Mouse (Mus musculus) G1E (cell line): ENCODE data around the gene Klf7. TPM values are rescaled to one million over a fixed set of nuclear protein-coding genes. Genes with fewer than 3 reads are reported as not detected.

ENCODE experiments used
- ATAC-seq: 2 replicates; pipeline ENCODE4 v1.8.0; 2016; ENCODE audit warnings: mild to moderate bottlenecking; ENCODE audit not compliant: insufficient number of reproducible peaks, poor library complexity, low FRiP score, severe bottlenecking; ENCODE audit errors: extremely low read depth
- DNase-seq: peaks from one replicate; pipeline ENCODE4 v3.0.0; 2012; ENCODE audit warnings: low spot score
- H3K27me3 ChIP-seq: 2 replicates; pipeline ENCODE4 v1.6.1; 2012; ENCODE audit warnings: mild to moderate bottlenecking, low read length, inconsistent platforms; ENCODE audit not compliant: insufficient read depth
- H3K36me3 ChIP-seq: replicated peaks from 2 replicates; pipeline ENCODE3; 2012; ENCODE audit warnings: mild to moderate bottlenecking, inconsistent platforms
- H3K4me1 ChIP-seq: 2 replicates; pipeline ENCODE4 v1.6.1; 2012; ENCODE audit warnings: low read depth, low read length, inconsistent platforms, mixed read lengths; ENCODE audit not compliant: insufficient read depth
- H3K4me3 ChIP-seq: 2 replicates; pipeline ENCODE4 v1.5.1; 2012; ENCODE audit warnings: low read depth, mild to moderate bottlenecking, inconsistent platforms, low read length, moderate library complexity, mixed read lengths
- H3K9me3 ChIP-seq: replicated peaks from 2 replicates; pipeline ENCODE4 v1.6.1; 2012; ENCODE audit warnings: inconsistent platforms
- CTCF ChIP-seq: IDR thresholded peaks from 2 replicates; pipeline ENCODE4 v1.5.1; 2012; ENCODE audit warnings: low read depth, low read length, inconsistent platforms, mixed read lengths
- GATA1 ChIP-seq: IDR thresholded peaks from 2 replicates; pipeline ENCODE4 v1.6.1; 2012; ENCODE audit warnings: borderline replicate concordance, low read length, inconsistent platforms, mixed read lengths
- GATA2 ChIP-seq: IDR thresholded peaks from 2 replicates; pipeline ENCODE4 v1.6.1; 2012; ENCODE audit warnings: low read depth, low read length, inconsistent platforms, borderline replicate concordance
- POLR2AphosphoS5 ChIP-seq: IDR thresholded peaks from 2 replicates; pipeline ENCODE4 v1.6.1; 2012; ENCODE audit warnings: low read depth, low read length, inconsistent platforms; ENCODE audit not compliant: insufficient replicate concordance
- TAL1 ChIP-seq: conservative IDR thresholded peaks from 2 replicates; pipeline ENCODE4 v1.6.1; 2012; ENCODE audit warnings: low read depth, low read length, inconsistent platforms, mixed read lengths
- polyA plus RNA-seq: library from polyadenylated mRNA; stranded (reverse); fragments of >175 nt; gene quantifications from 2 replicates; pipeline ENCODE4 v1.2.3, GENCODE M21; 2012
- total RNA-seq, 2 experiments: library from RNA; stranded (forward) in 1 of 2; stranded (reverse) in 1 of 2; fragments of 200-1000 nt in 1 of 2; fragments of >200 nt in 1 of 2; fragmentation: Nextera tagmentation in 1 of 2; gene quantifications; 2 replicates each; pipeline ENCODE4 v1.2.3; 2014 to 2017

The Klf7 gene
- total and polyA plus RNA-seq, 3 experiments, result 0.11 TPM; not detected in 2

GRCm38 (mm10) chr1:64078011-64078746 lies 43.9 kb downstream of the Klf7 start:
- Histone ChIP-seq H3K9me3 (no peaks in the 10 kb centered on the region), H3K4me3 (no peak overlapping the region), H3K4me1 (no peaks in the 10 kb centered on the region), H3K27me3 (no peaks in the 10 kb centered on the region), H3K36me3 (no peaks in the 10 kb centered on the region)
- ATAC-seq, result no peak
- no peak for TF ChIP-seq POLR2AphosphoS5
- no peak for TF ChIP-seq TAL1
- no peak for TF ChIP-seq CTCF
- TF ChIP-seq GATA2, result no peak
- TF ChIP-seq GATA1, result no peak
- DNase-seq, result no peak

GRCm38 (mm10) chr1:64074051-64074450 lies 48.0 kb downstream of the Klf7 start:
- DNase-seq (no peak), ATAC-seq (no peak)
- Histone ChIP-seq H3K27me3 (peaks cover 4% of the 10 kb centered on the region), H3K9me3 (no peaks in the 10 kb centered on the region), H3K4me1 (no peaks in the 10 kb centered on the region), H3K36me3 (no peaks in the 10 kb centered on the region), H3K4me3 (no peak overlapping the region)
- no peak for TF ChIP-seq GATA1
- no peak for TF ChIP-seq CTCF
- no peak for TF ChIP-seq TAL1
- no peak for TF ChIP-seq GATA2
- no peak for TF ChIP-seq POLR2AphosphoS5

GRCm38 (mm10) chr1:64070947-64071346 lies 51.1 kb downstream of the Klf7 start:
- no peak for DNase-seq
- Histone ChIP-seq H3K4me1 (no peaks in the 10 kb centered on the region), H3K4me3 (no peak overlapping the region), H3K27me3 (peaks cover 4% of the 10 kb centered on the region), H3K36me3 (no peaks in the 10 kb centered on the region), H3K9me3 (no peaks in the 10 kb centered on the region)
- no peak for TF ChIP-seq TAL1
- no peak for TF ChIP-seq POLR2AphosphoS5
- no peak for TF ChIP-seq GATA1
- no peak for TF ChIP-seq CTCF
- ATAC-seq, result no peak

GRCm38 (mm10) chr1:64066320-64067254 lies 55.5 kb downstream of the Klf7 start:
- TF ChIP-seq GATA1 (no peak), GATA2 (no peak), POLR2AphosphoS5 (no peak), TAL1 (no peak), CTCF (no peak)
- DNase-seq (no peak), ATAC-seq (no peak)
- H3K4me1 ChIP-seq, result no peaks in the 10 kb centered on the region
- peaks cover 4% of the 10 kb centered on the region for H3K27me3 ChIP-seq
- H3K36me3 ChIP-seq, result no peaks in the 10 kb centered on the region
- H3K4me3 ChIP-seq, result no peak overlapping the region
- H3K9me3 ChIP-seq, result no peaks in the 10 kb centered on the region

- TF ChIP-seq POLR2AphosphoS5 (no peak), CTCF (no peak), GATA2 (no peak), GATA1 (no peak), TAL1 (no peak)
- Histone ChIP-seq H3K4me3 (no peak overlapping the region), H3K9me3 (no peaks in the 10 kb centered on the region), H3K4me1 (no peaks in the 10 kb centered on the region), H3K27me3 (no peaks in the 10 kb centered on the region), H3K36me3 (no peaks in the 10 kb centered on the region)
- no peak for ATAC-seq
- DNase-seq, result no peak
Measured at GRCm38 (mm10) chr1:64061488-64061887, 60.6 kb downstream of the Klf7 start.
